Mouse (Mus musculus) liver, adult 2 months (tissue): ENCODE results near the gene Fbxl17.

ENCODE experiments used
- CTCF ChIP-seq: fragments of 200-500 bp; IDR thresholded peaks from 2 replicates; pipeline ENCODE4 v1.5.1; 2011; ENCODE audit warnings: low read depth, low read length, control low read depth
- POLR2A ChIP-seq: fragments of 200-500 bp; IDR thresholded peaks from 2 replicates; pipeline ENCODE4 v1.6.1; 2011; ENCODE audit warnings: low read length, control low read depth; ENCODE audit not compliant: insufficient read depth; ENCODE audit errors: extremely low read depth

GRCm38 (mm10) chr17:63166692-63167091 is 333.1 kb downstream of the Fbxl17 start:
- TF ChIP-seq POLR2A (no peak), CTCF (no peak)
